Mouse (Mus musculus): Measurements from ENCODE around the gene Polrmt. TPM values are rescaled to one million over a fixed set of nuclear protein-coding genes. Genes with fewer than 3 reads are reported as not detected.

Polrmt gene
- polyA plus RNA-seq (2012; rRNA removed) (17.4 and 17.9 TPM in 2 replicates), polyA plus RNA-seq (2014; fragmentation: Nextera tagmentation; extraction: Ambion mirVana) (10.1 and 13.3 TPM in 2 replicates)

- DNase-seq (ENCODE audit: low read depth in 3 of 3, low spot score in 3 of 3), result peak; percentile 95 to 96 (median 95)
- H3K4me1 ChIP-seq (replicated peaks; ENCODE audit: control insufficient read depth in 2 of 2, insufficient read depth in 2 of 2, low read length in 1 of 2), result peaks cover 11 to 12% of the 10 kb centered on the region in 2 experiments
- H3K4me3 ChIP-seq (ENCODE audit: insufficient read depth in 1 of 2, low read depth in 2 of 2, low read length in 2 of 2), result peak within 1 kb of the TSS; percentile 61 to 88
- peak within 1 kb of the TSS; percentile 83 for H3K27ac ChIP-seq
- H3K36me3 ChIP-seq (replicated peaks; ENCODE audit: control insufficient read depth, insufficient read depth, low read depth), result no peaks in the 10 kb centered on the region; the same call in 1 of the 2 replicates
- peak within 1 kb of the TSS; percentile 48 for H3K9ac ChIP-seq (replicated peaks)
- peak within 1 kb of the TSS; percentile 80 for H3K4me2 ChIP-seq (ENCODE audit: low read depth)
- TF ChIP-seq EP300 (IDR thresholded peaks at IDR 0.05; ENCODE audit: low read depth) (no peak), CTCF (IDR thresholded peaks at IDR 0.05; ENCODE audit: low read depth) (peak; percentile 70)
- no peaks in the 10 kb centered on the region for H3K27me3 ChIP-seq (ENCODE audit: control insufficient read depth, insufficient read depth, low read length)
- H3K9me3 ChIP-seq (ENCODE audit: control insufficient read depth, low read length), result no peaks in the 10 kb centered on the region
- 2% methylated on average over 38 of the region's 38 CpGs for WGBS (ENCODE audit: insufficient replicate concordance)
- ATAC-seq (ENCODE audit: insufficient read depth), result peak; percentile 97
Observed at GRCm38 (mm10) chr10:79745898-79746773, at the start of gene Polrmt. TSS of gene Polrmt (minus strand) at chr10:79746581.

GRCm38 (mm10) chr10:79795905-79796304, 49.5 kb upstream of the Polrmt start:
- 86% methylated on average over 3 of the region's 3 CpGs for WGBS (ENCODE audit: insufficient replicate concordance)
- Histone ChIP-seq H3K9me3 (ENCODE audit: control insufficient read depth, low read length) (no peaks in the 10 kb centered on the region), H3K4me3 (ENCODE audit: insufficient read depth in 1 of 2, low read depth in 2 of 2, low read length in 2 of 2) (no peak overlapping the region), H3K27me3 (ENCODE audit: control insufficient read depth, insufficient read depth, low read length) (peaks cover 3% of the 10 kb centered on the region; the same call in 1 of the 2 replicates), H3K36me3 (replicated peaks; ENCODE audit: control insufficient read depth, insufficient read depth, low read depth) (no peaks in the 10 kb centered on the region), H3K9ac (replicated peaks) (no peak overlapping the region), H3K27ac (no peak overlapping the region), H3K4me1 (replicated peaks; ENCODE audit: control insufficient read depth in 2 of 2, insufficient read depth in 2 of 2, low read length in 1 of 2) (peaks cover 0 to 12% of the 10 kb centered on the region in 2 experiments), H3K4me2 (ENCODE audit: low read depth) (no peak overlapping the region)
- DNase-seq (ENCODE audit: low read depth in 3 of 3, low spot score in 3 of 3) (no peak), ATAC-seq (ENCODE audit: insufficient read depth) (no peak)
- TF ChIP-seq CTCF (IDR thresholded peaks at IDR 0.05; ENCODE audit: low read depth) (no peak), EP300 (IDR thresholded peaks at IDR 0.05; ENCODE audit: low read depth) (no peak)

- 30% methylated on average over 10 of the region's 10 CpGs for WGBS (ENCODE audit: insufficient replicate concordance)
- H3K4me2 ChIP-seq (ENCODE audit: low read depth), result peak overlapping the region; percentile 72
- ATAC-seq (ENCODE audit: insufficient read depth) (no peak), DNase-seq (ENCODE audit: low read depth in 3 of 3, low spot score in 3 of 3) (no peak)
- H3K9me3 ChIP-seq (ENCODE audit: control insufficient read depth, low read length), result no peaks in the 10 kb centered on the region
- peaks cover 3% of the 10 kb centered on the region; the same call in 1 of the 2 replicates for H3K27me3 ChIP-seq (ENCODE audit: control insufficient read depth, insufficient read depth, low read length)
- no peak for TF ChIP-seq EP300 (IDR thresholded peaks at IDR 0.05; ENCODE audit: low read depth)
- no peak for TF ChIP-seq CTCF (IDR thresholded peaks at IDR 0.05; ENCODE audit: low read depth)
- peaks cover 0 to 12% of the 10 kb centered on the region in 2 experiments for H3K4me1 ChIP-seq (replicated peaks; ENCODE audit: control insufficient read depth in 2 of 2, insufficient read depth in 2 of 2, low read length in 1 of 2)
- H3K27ac ChIP-seq, result no peak overlapping the region
- no peaks in the 10 kb centered on the region for H3K36me3 ChIP-seq (replicated peaks; ENCODE audit: control insufficient read depth, insufficient read depth, low read depth)
- H3K4me3 ChIP-seq (ENCODE audit: insufficient read depth in 1 of 2, low read depth in 2 of 2, low read length in 2 of 2), result peak overlapping the region; percentile 52 to 63; a peak in 2 of 4 replicates
- no peak overlapping the region for H3K9ac ChIP-seq (replicated peaks)
Observed at GRCm38 (mm10) chr10:79794491-79794931, 48.1 kb upstream of the Polrmt start.

- H3K4me3 ChIP-seq (ENCODE audit: insufficient read depth in 1 of 2, low read depth in 2 of 2, low read length in 2 of 2), result peak overlapping the region; percentile 52 to 63
- H3K4me1 ChIP-seq (replicated peaks; ENCODE audit: control insufficient read depth in 2 of 2, insufficient read depth in 2 of 2, low read length in 1 of 2), result peaks cover 0 to 12% of the 10 kb centered on the region in 2 experiments
- TF ChIP-seq EP300 (IDR thresholded peaks at IDR 0.05; ENCODE audit: low read depth) (no peak), CTCF (IDR thresholded peaks at IDR 0.05; ENCODE audit: low read depth) (no peak)
- ATAC-seq (ENCODE audit: insufficient read depth), result peak; percentile 7; the same call in 1 of the 2 replicates
- H3K27me3 ChIP-seq (ENCODE audit: control insufficient read depth, insufficient read depth, low read length), result peaks cover 3% of the 10 kb centered on the region; the same call in 1 of the 2 replicates
- 12% methylated on average over 37 of the region's 38 CpGs for WGBS (ENCODE audit: insufficient replicate concordance)
- no peaks in the 10 kb centered on the region for H3K9me3 ChIP-seq (ENCODE audit: control insufficient read depth, low read length)
- H3K36me3 ChIP-seq (replicated peaks; ENCODE audit: control insufficient read depth, insufficient read depth, low read depth), result no peaks in the 10 kb centered on the region
- peak overlapping the region; percentile 72 for H3K4me2 ChIP-seq (ENCODE audit: low read depth)
- no peak overlapping the region for H3K27ac ChIP-seq
- DNase-seq (ENCODE audit: low read depth in 3 of 3, low spot score in 3 of 3), result no peak
- peak overlapping the region; percentile 37; the same call in 1 of the 2 replicates for H3K9ac ChIP-seq (replicated peaks)
Observed at GRCm38 (mm10) chr10:79793738-79794490, 47.5 kb upstream of the Polrmt start.
